ENCODE assay signal across 17 mouse cellular contexts in genomic region chrX:134929927-134930326, GRCm38 (mm10). TPM values are rescaled to one million over a fixed set of nuclear protein-coding genes. Genes with fewer than 3 reads are reported as not detected.
"Had no signal": no experiment of that assay in that cellular context is flagged by ENCODE, and none has a peak within 500 bp of the region (broad histone marks: within the 10 kb centered on the region; RNA-seq: fewer than 3 reads in every experiment).

No protein-coding gene starts in this region.

- H3K4me1 ChIP-seq: intestine, embryonic 15.5 days; kidney, embryonic 15.5 days; limb, embryonic 10.5 days; limb, embryonic 13.5 days; liver, embryonic 12.5 days; liver, embryonic 15.5 days; neural tube, embryonic 13.5 days; stomach, embryonic 15.5 days had no signal

- H3K9ac ChIP-seq: intestine, embryonic 15.5 days; kidney, embryonic 15.5 days; limb, embryonic 13.5 days; liver, embryonic 12.5 days; liver, embryonic 15.5 days; neural tube, embryonic 13.5 days; stomach, embryonic 15.5 days had no signal

- ATAC-seq: intestine, embryonic 15.5 days; liver, embryonic 12.5 days; lung, postnatal 0 days had no signal

- H3K27me3 ChIP-seq: intestine, embryonic 15.5 days; liver, embryonic 12.5 days; liver, embryonic 15.5 days; stomach, embryonic 15.5 days had no signal

- H3K9me3 ChIP-seq: intestine, embryonic 15.5 days; kidney, embryonic 15.5 days; limb, embryonic 10.5 days; limb, embryonic 13.5 days; liver, embryonic 12.5 days; liver, embryonic 15.5 days; neural tube, embryonic 13.5 days; stomach, embryonic 15.5 days had no signal

- H3K4me3 ChIP-seq: intestine, embryonic 15.5 days; kidney, embryonic 15.5 days; limb, embryonic 10.5 days; limb, embryonic 13.5 days; liver, embryonic 12.5 days; liver, embryonic 15.5 days; neural tube, embryonic 13.5 days; stomach, embryonic 15.5 days had no signal

- H3K27ac ChIP-seq: intestine, embryonic 15.5 days; kidney, embryonic 15.5 days; limb, embryonic 10.5 days; limb, embryonic 13.5 days; liver, embryonic 12.5 days; liver, embryonic 15.5 days; macrophage; neural tube, embryonic 13.5 days; stomach, embryonic 15.5 days had no signal

- DNase-seq: kidney, adult 11 months had no signal

- H3K4me2 ChIP-seq: intestine, embryonic 15.5 days; kidney, embryonic 15.5 days; limb, embryonic 13.5 days; liver, embryonic 12.5 days; liver, embryonic 15.5 days; midbrain, embryonic 11.5 days; neural tube, embryonic 13.5 days; stomach, embryonic 15.5 days had no signal

- H3K36me3 ChIP-seq: intestine, embryonic 15.5 days; kidney, embryonic 15.5 days; limb, embryonic 10.5 days; limb, embryonic 13.5 days; liver, embryonic 12.5 days; liver, embryonic 15.5 days; neural tube, embryonic 13.5 days; stomach, embryonic 15.5 days had no signal

RNA-seq across cellular contexts. Expression of gene Nxf2, which starts 34.6 kb away (rescaled TPM):
- total RNA-seq: layer of hippocampus, postnatal 10 days; layer of hippocampus, postnatal 36 days; left cerebral cortex, adult 8-10 months; left cerebral cortex, postnatal 14 days; neutrophil, adult 5-6 weeks had no signal
